Mouse (Mus musculus) midbrain, embryonic 11.5 days (tissue): ENCODE measurements at regions not wholly inside any gene's neighbourhood (a gene's known extent, or its start where the extent isn't known, plus 50 kb on each side); places are given as distances from the start of the nearest gene placed in this dataset.
"Not testable (repeated sequence)": the region's sequence is repeated elsewhere in the genome, so short reads cannot be mapped to it uniquely, and the experiment has no call there.

ENCODE experiments used
- ATAC-seq: fragments of 200-750 bp; cut with Nextera tagmentation; 2 replicates; pipeline ENCODE4 v1.8.0; 2017; ENCODE audit warnings: moderate TSS enrichment, moderate library complexity; ENCODE audit not compliant: low FRiP score
- DNase-seq: peaks from one replicate; pipeline ENCODE4 v3.0.0; 2015; ENCODE audit warnings: low spot score; ENCODE audit errors: missing footprints
- H3K27ac ChIP-seq: fragments of 300-500 bp; sonication (generic); 2 replicates; pipeline ENCODE4 v1.5.1; 2014; ENCODE audit warnings: low read depth, low read length
- H3K27me3 ChIP-seq: fragments of 300-500 bp; sonication (generic); 2 replicates; pipeline ENCODE4 v1.6.1; 2014; ENCODE audit warnings: mild to moderate bottlenecking, low read length, moderate library complexity, mixed read lengths; ENCODE audit not compliant: control insufficient read depth, insufficient read depth
- H3K36me3 ChIP-seq: fragments of 300-500 bp; sonication (generic); 2 replicates; pipeline ENCODE4 v1.6.1; 2014; ENCODE audit warnings: mild to moderate bottlenecking, low read length, moderate library complexity, mixed read lengths; ENCODE audit not compliant: control insufficient read depth, insufficient read depth
- H3K4me1 ChIP-seq: fragments of 300-500 bp; sonication (generic); 2 replicates; pipeline ENCODE4 v1.6.1; 2014; ENCODE audit warnings: low read length; ENCODE audit not compliant: control insufficient read depth, insufficient read depth
- H3K4me2 ChIP-seq: fragments of 300-500 bp; sonication (generic); 2 replicates; pipeline ENCODE4 v1.6.1; 2014; ENCODE audit warnings: mild to moderate bottlenecking, moderate library complexity
- H3K4me3 ChIP-seq: fragments of 300-500 bp; sonication (generic); 2 replicates; pipeline ENCODE4 v1.5.1; 2014; ENCODE audit warnings: low read depth, low read length
- H3K9ac ChIP-seq: fragments of 300-500 bp; sonication (generic); 2 replicates; pipeline ENCODE4 v1.6.1; 2014; ENCODE audit warnings: low read length
- H3K9me3 ChIP-seq: fragments of 300-500 bp; sonication (generic); 2 replicates; pipeline ENCODE4 v1.6.1; 2016; ENCODE audit warnings: low read length; ENCODE audit not compliant: control insufficient read depth
- WGBS: fragments of 180-500 bp; shearing (Covaris S2); extraction: QIAGEN DNeasy Blood & Tissue Kit; methylation state at CpG from one replicate; pipeline ENCODE4 v1.1.7; 2014; 5-methylcytosine and 5-hydroxymethylcytosine counted together

DNA sequence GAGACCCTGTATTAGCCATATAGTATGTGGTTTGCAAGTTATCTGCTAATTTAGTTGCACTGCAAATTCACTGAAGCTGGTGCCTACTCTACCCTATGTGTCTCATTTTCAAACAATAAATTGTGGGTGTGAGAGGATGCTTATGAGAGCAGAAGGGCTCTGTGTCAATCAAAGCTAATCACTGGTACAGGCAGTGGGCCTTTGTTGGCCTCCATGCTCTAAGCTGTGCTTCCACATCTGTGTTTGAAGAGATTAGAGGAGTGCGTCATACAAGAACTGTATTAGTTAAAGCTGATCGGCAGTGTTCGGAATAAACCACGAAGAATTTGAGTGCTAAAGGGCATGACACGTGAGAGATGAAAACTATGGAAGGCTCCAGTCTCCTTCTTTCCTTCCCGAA lies 549.6 kb upstream of the Pou3f2 start:
- DNase-seq = peak; percentile 82
- no peaks in the 10 kb centered on the region for H3K36me3 ChIP-seq
- no peak overlapping the region for H3K4me2 ChIP-seq
- H3K4me1 ChIP-seq = no peaks in the 10 kb centered on the region
- WGBS = 55% methylated on average over 6 of the region's 6 CpGs
- peak; percentile 91; the same call in 1 of the 2 replicates for ATAC-seq
- H3K9me3 ChIP-seq = no peaks in the 10 kb centered on the region
- no peak overlapping the region for H3K27ac ChIP-seq
- H3K9ac ChIP-seq = no peak overlapping the region
- H3K4me3 ChIP-seq = no peak overlapping the region
- no peaks in the 10 kb centered on the region for H3K27me3 ChIP-seq

DNA sequence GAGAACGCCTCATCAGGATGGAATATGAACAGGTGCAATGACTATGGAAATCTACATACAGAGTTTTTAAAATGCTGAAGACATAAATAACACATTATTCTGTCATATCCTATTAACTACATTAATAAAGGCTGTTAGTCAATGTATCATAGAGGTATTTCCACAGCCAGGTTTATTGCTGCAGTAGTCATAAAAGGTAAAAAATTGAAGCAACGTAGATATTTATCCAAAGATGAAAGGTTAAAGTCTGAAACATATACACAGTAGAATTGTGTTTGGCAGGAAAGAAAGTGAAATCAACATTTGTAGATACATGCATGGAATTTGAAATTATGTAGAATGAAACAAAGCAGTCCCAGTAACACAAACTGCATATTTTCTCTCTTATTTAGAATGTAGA lies 543.1 kb upstream of the Pou3f2 start:
- H3K4me3 ChIP-seq = no peak overlapping the region
- no peaks in the 10 kb centered on the region for H3K4me1 ChIP-seq
- no peaks in the 10 kb centered on the region for H3K36me3 ChIP-seq
- WGBS = 90% methylated on average over 2 of the region's 2 CpGs
- no peak for DNase-seq
- no peaks in the 10 kb centered on the region for H3K9me3 ChIP-seq
- ATAC-seq = no peak
- H3K27me3 ChIP-seq = no peaks in the 10 kb centered on the region
- H3K9ac ChIP-seq = no peak overlapping the region
- no peak overlapping the region for H3K27ac ChIP-seq
- no peak overlapping the region for H3K4me2 ChIP-seq

DNA sequence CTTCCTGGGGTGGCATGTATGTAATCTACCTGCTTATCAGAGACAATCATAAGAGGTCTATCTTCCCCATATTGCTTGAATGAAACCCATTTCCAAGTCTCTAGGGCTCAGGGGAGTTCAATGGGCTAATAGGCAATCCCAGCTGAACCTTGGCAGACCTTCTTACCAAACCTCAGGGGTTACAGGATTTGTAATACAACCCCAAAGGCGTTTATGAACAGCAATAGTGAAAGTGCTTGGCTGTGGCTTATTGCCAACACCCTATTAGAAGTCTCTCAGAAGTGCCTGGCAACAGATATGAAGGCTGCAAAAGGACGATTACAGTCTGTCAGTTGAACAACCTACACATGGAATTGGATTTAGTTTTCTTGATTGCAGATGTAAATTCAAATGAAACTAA lies 534.0 kb upstream of the Pou3f2 start:
- Histone ChIP-seq H3K27me3 (no peaks in the 10 kb centered on the region), H3K36me3 (no peaks in the 10 kb centered on the region), H3K4me1 (no peaks in the 10 kb centered on the region), H3K4me3 (no peak overlapping the region), H3K4me2 (no peak overlapping the region), H3K27ac (no peak overlapping the region), H3K9me3 (no peaks in the 10 kb centered on the region), H3K9ac (no peak overlapping the region)
- no peak for DNase-seq
- no peak for ATAC-seq
- WGBS = 82% methylated on average over 2 of the region's 2 CpGs

DNA sequence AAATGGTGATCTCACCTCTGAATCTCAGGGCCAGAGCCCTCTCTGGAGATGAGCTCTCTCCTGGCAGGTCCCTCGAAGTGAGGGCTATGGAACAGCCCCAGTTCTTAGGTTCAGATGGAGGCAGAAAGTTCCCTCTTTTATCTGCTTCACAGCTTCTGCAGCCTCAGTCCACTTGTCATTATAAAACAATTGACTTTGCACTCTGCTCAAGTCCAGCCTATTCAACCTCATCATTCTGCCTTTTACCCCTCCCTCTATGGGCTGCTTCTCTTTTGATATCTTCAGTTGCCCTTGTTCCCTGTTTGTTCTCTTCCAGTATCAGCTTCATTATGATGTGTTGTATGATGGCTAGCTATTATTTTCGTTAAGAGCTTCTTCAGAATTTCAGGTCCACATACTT lies 522.2 kb upstream of the Pou3f2 start:
- WGBS = 85% methylated on average over 2 of the region's 2 CpGs
- no peak overlapping the region for H3K4me3 ChIP-seq
- H3K27me3 ChIP-seq = no peaks in the 10 kb centered on the region
- H3K9ac ChIP-seq = no peak overlapping the region
- no peaks in the 10 kb centered on the region for H3K4me1 ChIP-seq
- no peaks in the 10 kb centered on the region for H3K36me3 ChIP-seq
- H3K9me3 ChIP-seq = no peaks in the 10 kb centered on the region
- DNase-seq (no peak), ATAC-seq (no peak)
- no peak overlapping the region for H3K27ac ChIP-seq
- H3K4me2 ChIP-seq = no peak overlapping the region

DNA sequence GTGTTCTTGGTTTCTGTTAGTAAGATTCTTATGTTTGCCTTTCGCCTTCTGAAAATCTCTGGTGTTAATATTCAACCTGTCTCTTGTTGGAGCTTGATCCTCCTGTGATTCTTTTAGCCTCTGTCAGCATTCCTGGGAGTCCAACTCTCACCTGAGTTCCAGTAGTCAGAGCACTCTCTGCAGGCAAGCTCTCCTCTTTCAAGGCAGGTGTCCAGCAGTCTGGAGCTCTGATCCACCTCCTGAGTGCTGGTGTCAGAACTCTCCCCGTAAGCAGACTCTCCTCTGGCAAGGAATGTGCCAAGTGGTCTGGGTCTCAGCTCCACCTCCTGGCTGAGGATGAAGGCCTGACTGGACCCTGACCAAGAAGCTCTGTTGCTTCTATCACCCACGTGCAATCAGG lies 521.0 kb upstream of the Pou3f2 start:
- whole genome bisulfite sequencing = 85% methylated on average over 3 of the region's 3 CpGs
- not testable (repeated sequence) for H3K36me3 ChIP-seq

DNA sequence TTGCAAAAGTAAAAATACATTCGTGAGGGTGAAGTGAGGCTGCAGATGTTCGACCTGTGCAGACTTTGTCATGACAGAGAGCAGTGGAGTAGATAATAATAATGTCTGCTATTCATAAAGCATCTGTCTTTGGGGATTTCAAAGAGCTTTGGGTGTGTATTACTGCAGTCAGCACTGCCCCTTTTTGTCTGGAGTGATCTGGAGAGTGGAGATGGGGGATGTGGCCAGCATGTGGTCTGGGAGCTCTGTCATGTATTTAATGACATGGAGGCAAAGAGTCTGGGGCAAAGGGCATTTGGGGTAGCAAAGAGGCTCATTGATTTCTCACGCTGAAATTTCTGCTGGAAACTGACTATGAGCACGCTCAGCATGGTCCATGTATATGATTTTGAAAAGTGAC lies 510.8 kb upstream of the Pou3f2 start:
- peaks cover 16% of the 10 kb centered on the region for H3K4me1 ChIP-seq
- DNase-seq = no peak
- no peaks in the 10 kb centered on the region for H3K36me3 ChIP-seq
- ATAC-seq = peak; percentile 80
- no peaks in the 10 kb centered on the region for H3K27me3 ChIP-seq
- no peak overlapping the region for H3K4me2 ChIP-seq
- WGBS = 32% methylated on average over 4 of the region's 4 CpGs
- no peak overlapping the region for H3K4me3 ChIP-seq
- no peak overlapping the region for H3K9ac ChIP-seq
- no peaks in the 10 kb centered on the region for H3K9me3 ChIP-seq
- H3K27ac ChIP-seq = no peak overlapping the region

More for the DNA sequence above, 521.0 kb upstream of the Pou3f2 start:
- not testable (repeated sequence) for DNase-seq, H3K4me3 ChIP-seq, H3K9me3 ChIP-seq, ATAC-seq, H3K27ac ChIP-seq, H3K9ac ChIP-seq, H3K4me2 ChIP-seq, H3K4me1 ChIP-seq, H3K27me3 ChIP-seq

DNA sequence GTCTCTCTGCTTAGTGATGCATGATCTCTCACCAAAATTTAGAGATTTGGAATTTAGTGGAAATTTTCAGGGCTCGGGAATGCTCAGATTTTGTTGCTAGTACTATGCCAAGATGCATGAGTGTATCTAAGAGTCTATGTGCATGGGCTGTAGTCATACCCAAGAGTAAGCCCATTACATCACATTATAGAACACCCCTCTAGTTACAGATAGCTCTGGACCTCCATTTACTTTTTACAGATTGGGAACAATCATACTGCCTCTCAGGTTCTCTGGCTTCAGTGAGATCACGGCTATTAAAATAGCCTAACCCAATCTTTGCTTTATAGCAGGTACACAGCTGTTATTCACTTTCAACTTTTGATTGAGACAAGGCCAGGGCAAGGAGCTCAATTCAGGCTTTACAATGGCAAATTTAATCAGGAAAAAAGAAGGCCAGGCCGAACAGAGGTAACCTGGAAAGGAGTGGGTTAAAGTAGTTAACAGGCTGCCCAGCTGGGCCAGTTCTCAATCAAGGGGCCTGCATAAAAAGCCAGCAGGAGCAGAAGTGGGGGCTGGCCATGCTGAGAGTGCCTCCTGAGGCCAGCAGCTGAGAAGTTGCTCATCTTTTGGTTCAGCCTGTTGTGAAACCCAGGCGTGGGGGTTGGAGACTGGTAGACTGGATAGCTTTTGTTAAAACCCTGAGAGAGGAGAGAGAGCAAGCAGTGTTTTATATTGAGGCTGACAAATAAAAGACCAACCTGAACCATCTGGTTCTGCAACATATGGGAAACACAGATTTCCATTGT lies 509.2 kb upstream of the Pou3f2 start:
- Histone ChIP-seq H3K4me2 (no peak overlapping the region), H3K27ac (peak overlapping the region; percentile 32; the same call in 1 of the 2 replicates), H3K4me1 (peaks cover 16% of the 10 kb centered on the region), H3K27me3 (no peaks in the 10 kb centered on the region), H3K36me3 (no peaks in the 10 kb centered on the region), H3K9ac (no peak overlapping the region), H3K9me3 (no peaks in the 10 kb centered on the region), H3K4me3 (no peak overlapping the region)
- ATAC-seq = peak; percentile 75
- 34% methylated on average over 4 of the region's 4 CpGs for WGBS
- DNase-seq = peak; percentile 89

DNA sequence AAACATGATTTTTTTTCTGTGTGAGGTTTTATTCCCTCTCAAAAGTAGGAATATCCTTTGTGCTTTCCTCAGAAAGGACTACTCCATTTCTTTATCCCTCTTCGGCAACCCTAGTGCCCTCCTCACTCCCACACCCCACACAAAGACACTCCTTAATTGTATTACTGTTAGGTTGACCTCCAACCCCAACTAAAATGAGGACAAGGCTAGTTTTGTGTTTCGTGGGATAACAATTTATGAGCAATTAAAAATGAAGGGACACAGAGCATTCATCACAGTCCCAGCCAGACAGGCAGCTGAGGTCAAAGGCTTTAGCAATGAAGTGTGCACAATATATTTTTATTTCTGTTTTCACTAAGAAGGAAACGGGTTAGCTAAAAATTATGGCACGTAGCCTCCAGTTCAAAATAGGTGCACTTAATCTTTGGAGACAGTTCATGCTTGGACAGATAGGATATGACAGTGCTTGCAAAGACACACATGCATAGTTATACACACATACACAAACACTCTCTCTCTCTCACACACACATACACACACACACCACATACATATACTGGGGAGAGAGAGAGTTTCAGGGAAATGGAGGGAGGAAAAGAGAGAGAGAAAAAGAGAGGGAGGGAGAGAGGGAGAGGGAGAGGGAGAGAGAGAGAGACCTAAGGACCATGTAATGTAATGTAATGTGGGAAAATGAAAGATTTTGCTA lies 498.8 kb upstream of the Pou3f2 start:
- no peaks in the 10 kb centered on the region for H3K36me3 ChIP-seq
- H3K27ac ChIP-seq = no peak overlapping the region
- H3K9me3 ChIP-seq = no peaks in the 10 kb centered on the region
- no peak overlapping the region for H3K9ac ChIP-seq
- no peak overlapping the region for H3K4me2 ChIP-seq
- no peaks in the 10 kb centered on the region for H3K27me3 ChIP-seq
- DNase-seq (no peak), ATAC-seq (no peak)
- H3K4me3 ChIP-seq = no peak overlapping the region
- H3K4me1 ChIP-seq = 0 out of 2 replicates have a peak, but pooled peaks cover 6% of the 10 kb centered on the region
- WGBS = 52% methylated on average over 4 of the region's 4 CpGs

DNA sequence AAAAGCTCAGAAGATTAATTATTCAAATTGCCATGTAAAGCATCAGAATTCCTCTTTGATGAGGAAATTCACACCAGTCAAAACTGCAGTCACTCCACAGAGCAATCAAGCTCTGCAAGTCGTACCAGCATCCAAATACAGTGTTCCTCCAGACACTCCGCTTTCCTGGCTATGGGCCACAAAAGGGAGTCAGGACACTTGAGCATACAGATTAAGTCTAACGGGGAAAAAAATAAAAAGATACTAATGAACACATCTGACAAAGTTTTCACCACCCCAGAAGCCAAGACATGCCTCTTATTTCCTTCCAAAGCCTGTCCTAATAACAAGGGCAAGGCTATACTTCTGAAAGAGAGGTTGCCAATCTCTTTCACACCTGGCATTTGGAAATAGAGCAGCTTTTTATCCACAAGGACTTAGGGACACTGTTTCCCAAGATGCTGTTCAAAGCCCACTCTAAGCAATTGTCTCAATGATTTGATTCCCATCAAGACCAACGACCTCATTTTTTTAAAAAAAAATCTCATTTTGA lies 485.5 kb upstream of the Pou3f2 start:
- no peaks in the 10 kb centered on the region for H3K36me3 ChIP-seq
- no peak overlapping the region for H3K4me3 ChIP-seq
- H3K27me3 ChIP-seq = peaks cover 3% of the 10 kb centered on the region; the same call in 1 of the 2 replicates
- H3K4me2 ChIP-seq = no peak overlapping the region
- 62% methylated on average over 4 of the region's 4 CpGs for WGBS
- H3K9me3 ChIP-seq = no peaks in the 10 kb centered on the region
- no peak overlapping the region for H3K9ac ChIP-seq
- DNase-seq (peak; percentile 81), ATAC-seq (no peak)
- peaks cover 13% of the 10 kb centered on the region for H3K4me1 ChIP-seq
- no peak overlapping the region for H3K27ac ChIP-seq
